Mouse (Mus musculus) embryonic fibroblast, embryonic 13.5 days (primary cell): ENCODE measurements around the gene Nln. TPM values are rescaled to one million over a fixed set of nuclear protein-coding genes. Genes with fewer than 3 reads are reported as not detected.

Source experiments
- H3K27ac ChIP-seq: 2 replicates; pipeline ENCODE4 v1.5.1; 2012; ENCODE audit warnings: low read length, control low read depth, inconsistent platforms; ENCODE audit not compliant: insufficient read depth
- H3K4me1 ChIP-seq: 2 replicates; pipeline ENCODE4 v1.6.1; 2011; ENCODE audit warnings: low read length; ENCODE audit not compliant: control insufficient read depth, insufficient read depth
- H3K4me3 ChIP-seq: 2 replicates; pipeline ENCODE4 v1.5.1; 2011; ENCODE audit warnings: mild to moderate bottlenecking, control low read depth, low read length; ENCODE audit not compliant: insufficient read depth
- CTCF ChIP-seq: IDR thresholded peaks from 2 replicates; pipeline ENCODE4 v1.5.1; 2011; ENCODE audit warnings: mild to moderate bottlenecking, control low read depth, low read length, moderate library complexity, borderline replicate concordance; ENCODE audit not compliant: insufficient read depth
- POLR2A ChIP-seq: IDR thresholded peaks from 2 replicates; pipeline ENCODE4 v1.6.1; 2011; ENCODE audit warnings: low read depth, mild to moderate bottlenecking, control low read depth, low read length, moderate library complexity
- polyA plus RNA-seq: library from polyadenylated mRNA; stranded (reverse); fragments of >200 nt; gene quantifications from 2 replicates; pipeline ENCODE4 v1.2.4, GENCODE M21; 2011; ENCODE audit warnings: low read depth; ENCODE audit not compliant: missing spikeins, insufficient read length

Gene Nln
- polyA plus RNA-seq, 1 experiment = 44.0 TPM

DNA sequence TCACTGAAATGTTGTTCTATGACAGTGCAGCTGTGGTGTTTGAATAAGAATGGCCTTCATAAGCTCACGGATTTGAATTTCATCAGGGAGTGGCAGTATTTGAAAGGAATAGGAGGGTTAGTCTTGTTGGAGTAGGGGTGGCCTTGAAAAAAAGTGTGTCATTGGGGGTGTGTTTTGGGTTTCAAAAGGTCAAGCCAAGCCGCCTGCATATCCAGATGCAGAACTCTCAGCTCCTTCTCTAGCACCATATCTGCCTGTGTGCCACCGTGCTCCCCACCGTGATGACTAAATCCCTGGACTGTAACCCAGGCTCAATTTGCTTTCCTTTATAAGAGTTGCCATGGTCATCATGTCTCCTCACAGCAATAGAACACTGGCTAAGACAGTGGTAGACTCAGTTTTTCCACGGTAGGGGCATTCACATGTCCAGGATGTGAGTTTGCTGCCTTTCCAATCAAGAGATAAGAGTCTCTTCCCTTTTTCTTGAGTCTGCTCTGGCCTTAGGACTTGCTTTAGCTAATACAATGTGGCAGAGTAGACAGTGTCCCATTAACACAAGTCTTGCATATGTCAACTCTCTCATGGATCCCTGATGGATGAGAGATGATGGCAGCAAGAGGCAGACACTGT is 7.7 kb downstream of the Nln start:
- no peak overlapping the region for H3K4me3 ChIP-seq
- no peak overlapping the region for H3K27ac ChIP-seq
- TF ChIP-seq CTCF = no peak
- no peak for TF ChIP-seq POLR2A
- H3K4me1 ChIP-seq = no peaks in the 10 kb centered on the region

- H3K4me1 ChIP-seq = no peaks in the 10 kb centered on the region
- no peak overlapping the region for H3K4me3 ChIP-seq
- no peak for TF ChIP-seq POLR2A
- no peak for TF ChIP-seq CTCF
- H3K27ac ChIP-seq = no peak overlapping the region
Observed at GRCm38 (mm10) chr13:104100416-104100815, 9.0 kb downstream of the Nln start.

DNA sequence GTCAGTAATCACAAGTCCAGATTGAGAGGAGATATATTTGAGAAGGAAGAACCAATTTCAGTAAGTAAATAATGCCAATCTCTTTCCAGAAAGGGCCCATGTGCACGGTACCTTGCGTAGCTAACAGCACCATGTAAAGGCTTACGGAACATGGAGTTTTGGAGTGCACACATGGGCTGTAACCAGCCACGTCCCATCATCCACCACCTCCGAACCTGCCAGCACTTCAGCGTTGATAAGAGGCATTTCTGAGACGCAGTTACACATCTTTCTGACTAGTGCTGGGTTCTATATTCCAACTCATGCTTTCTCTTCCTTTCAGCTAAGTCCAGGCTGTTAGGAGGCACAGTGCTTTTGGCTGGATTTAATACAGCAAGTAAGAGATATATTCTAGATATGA is 12.2 kb downstream of the Nln start:
- Histone ChIP-seq H3K27ac (no peak overlapping the region), H3K4me1 (peaks cover 5% of the 10 kb centered on the region; the same call in 1 of the 2 replicates), H3K4me3 (no peak overlapping the region)
- TF ChIP-seq CTCF (no peak), POLR2A (no peak)

DNA sequence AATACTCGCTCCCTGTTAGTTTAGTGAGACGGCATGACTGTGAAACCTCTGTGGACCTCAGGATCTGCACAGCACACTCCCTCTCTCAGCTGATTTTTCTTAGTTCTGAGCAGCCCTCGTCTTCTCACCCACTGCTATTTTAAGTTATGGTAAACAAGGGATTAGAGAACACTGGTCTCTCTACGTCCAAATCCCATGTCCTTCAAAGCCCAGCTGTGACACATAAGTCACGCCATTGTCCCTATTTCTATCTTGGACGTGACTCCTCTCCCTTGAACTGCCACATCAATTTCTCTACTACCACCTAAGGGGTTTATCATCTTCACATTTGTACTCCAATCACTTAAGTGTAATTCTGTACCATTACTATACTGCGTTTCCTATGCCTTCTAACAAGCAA is 13.5 kb downstream of the Nln start:
- H3K27ac ChIP-seq = no peak overlapping the region
- TF ChIP-seq CTCF (no peak), POLR2A (no peak)
- H3K4me1 ChIP-seq = peaks cover 5% of the 10 kb centered on the region; the same call in 1 of the 2 replicates
- H3K4me3 ChIP-seq = no peak overlapping the region

- H3K4me3 ChIP-seq = no peak overlapping the region
- peaks cover 5% of the 10 kb centered on the region; the same call in 1 of the 2 replicates for H3K4me1 ChIP-seq
- no peak overlapping the region for H3K27ac ChIP-seq
- TF ChIP-seq CTCF (no peak), POLR2A (no peak)
Observed at GRCm38 (mm10) chr13:104094531-104095385, 14.7 kb downstream of the Nln start.

- Histone ChIP-seq H3K4me3 (no peak overlapping the region), H3K4me1 (peaks cover 5% of the 10 kb centered on the region; the same call in 1 of the 2 replicates), H3K27ac (no peak overlapping the region)
- TF ChIP-seq POLR2A (no peak), CTCF (no peak)
Observed at GRCm38 (mm10) chr13:104091734-104092133, 17.7 kb downstream of the Nln start.

- TF ChIP-seq CTCF (peak; percentile 86), POLR2A (no peak)
- H3K4me1 ChIP-seq = no peaks in the 10 kb centered on the region
- H3K27ac ChIP-seq = no peak overlapping the region
- H3K4me3 ChIP-seq = no peak overlapping the region
Observed at GRCm38 (mm10) chr13:104089387-104089786, 20.0 kb downstream of the Nln start.

- no peak for TF ChIP-seq POLR2A
- no peak for TF ChIP-seq CTCF
- H3K27ac ChIP-seq = no peak overlapping the region
- H3K4me3 ChIP-seq = no peak overlapping the region
- no peaks in the 10 kb centered on the region for H3K4me1 ChIP-seq
Observed at GRCm38 (mm10) chr13:104084600-104084999, 24.8 kb downstream of the Nln start.

DNA sequence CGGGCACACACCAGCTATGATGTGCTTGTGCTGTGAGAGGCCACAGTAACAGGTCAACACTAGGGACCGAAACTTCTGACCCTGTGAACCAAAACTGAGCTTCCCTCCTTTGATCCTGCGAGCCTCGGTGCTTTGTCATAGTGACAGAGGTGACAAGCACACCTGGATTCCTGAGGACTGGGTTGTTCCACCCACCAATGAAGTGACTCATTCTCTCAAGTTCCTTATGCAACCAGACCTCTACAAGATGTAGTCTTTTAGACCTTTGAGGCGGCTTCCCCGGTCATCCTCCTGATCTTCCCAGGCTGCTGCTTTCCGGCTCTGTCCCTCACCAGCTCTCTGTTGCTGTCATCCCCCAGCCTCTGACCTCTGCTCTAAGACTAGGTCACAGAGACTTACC is 26.9 kb downstream of the Nln start:
- no peaks in the 10 kb centered on the region for H3K4me1 ChIP-seq
- no peak for TF ChIP-seq POLR2A
- no peak for TF ChIP-seq CTCF
- no peak overlapping the region for H3K4me3 ChIP-seq
- H3K27ac ChIP-seq = no peak overlapping the region

DNA sequence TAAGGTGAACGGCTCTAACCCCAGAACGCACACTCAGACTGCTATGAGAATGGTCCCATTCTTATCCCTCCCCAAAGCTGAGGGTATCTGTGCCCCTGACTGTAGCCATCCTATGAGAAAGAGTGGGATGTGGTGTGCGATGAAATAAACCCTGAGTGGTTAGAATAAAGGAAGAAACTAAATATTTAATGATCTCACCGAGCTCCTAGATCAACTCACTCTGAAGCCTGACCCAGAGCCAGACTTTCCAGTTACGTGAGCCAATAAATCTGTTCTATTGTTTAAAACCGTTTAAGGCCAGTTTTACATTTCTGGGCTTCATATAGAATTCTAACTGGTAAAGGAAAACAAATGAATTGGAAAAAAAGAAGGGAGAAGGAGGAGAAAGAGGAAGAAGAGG is 32.4 kb downstream of the Nln start:
- TF ChIP-seq POLR2A (no peak), CTCF (no peak)
- Histone ChIP-seq H3K4me3 (no peak overlapping the region), H3K4me1 (peaks cover 4% of the 10 kb centered on the region; the same call in 1 of the 2 replicates), H3K27ac (no peak overlapping the region)
